Mouse (Mus musculus) megakaryocyte-erythroid progenitor cell, adult 5-6 weeks (primary cell): ENCODE results near the gene En1. TPM values are rescaled to one million over a fixed set of nuclear protein-coding genes. Genes with fewer than 3 reads are reported as not detected.

Source experiments
- ATAC-seq: replicated peaks from 2 replicates; pipeline ENCODE4 v1.8.0; 2016; ENCODE audit warnings: mild to moderate bottlenecking, inconsistent platforms; ENCODE audit not compliant: severe bottlenecking, poor library complexity, low FRiP score, low TSS enrichment
- total RNA-seq, 2 experiments: library from RNA; stranded (forward) in 1 of 2; stranded (reverse) in 1 of 2; fragments of 200-1000, 215-1000 nt in 1 of 2; fragments of >200 nt in 1 of 2; fragmentation: Nextera tagmentation in 1 of 2; gene quantifications; 2 replicates each; pipeline ENCODE4 v1.2.3; 2014 to 2017

The En1 gene
- total RNA-seq (2014; fragmentation: Nextera tagmentation) (not detected in 2 replicates), total RNA-seq (2017) (not detected in 2 replicates)

DNA sequence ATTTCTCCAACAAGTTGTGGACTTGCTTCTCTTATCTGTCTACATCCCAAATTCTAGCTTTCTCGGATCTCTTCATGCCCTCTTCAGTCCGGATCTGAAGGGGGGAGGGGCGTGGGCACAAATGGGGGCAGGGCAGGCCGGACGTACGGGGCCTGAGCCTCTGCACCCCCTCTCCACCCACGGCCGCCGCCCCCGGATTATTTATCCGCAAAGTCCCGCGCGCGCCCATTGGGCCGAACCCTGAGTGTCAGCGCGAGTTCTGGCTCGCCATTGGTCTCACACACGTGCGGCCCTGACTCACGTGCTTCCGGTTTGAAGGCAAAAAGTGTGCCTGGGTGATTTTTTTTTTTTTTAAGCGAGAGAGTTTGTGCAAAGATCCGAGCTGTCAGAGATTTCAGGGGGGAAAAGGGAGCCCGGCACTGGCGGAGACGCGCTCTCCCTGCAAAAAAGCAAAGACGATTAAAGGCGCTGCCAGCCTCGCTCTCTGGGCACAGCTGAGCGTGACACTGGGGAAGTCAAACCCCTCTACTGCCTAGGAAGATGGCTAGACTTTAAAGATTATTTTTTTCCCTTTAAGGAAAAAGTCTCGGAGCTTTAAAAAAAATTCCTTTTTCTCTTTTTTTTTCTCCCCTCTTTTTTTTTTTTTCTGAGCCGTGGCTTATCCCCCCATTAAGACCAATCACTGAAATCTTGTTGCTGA lies at the start of gene En1:
En1 (plus strand) TSS at position 388 of the 700 bp plus-strand sequence.
- no peak for ATAC-seq

DNA sequence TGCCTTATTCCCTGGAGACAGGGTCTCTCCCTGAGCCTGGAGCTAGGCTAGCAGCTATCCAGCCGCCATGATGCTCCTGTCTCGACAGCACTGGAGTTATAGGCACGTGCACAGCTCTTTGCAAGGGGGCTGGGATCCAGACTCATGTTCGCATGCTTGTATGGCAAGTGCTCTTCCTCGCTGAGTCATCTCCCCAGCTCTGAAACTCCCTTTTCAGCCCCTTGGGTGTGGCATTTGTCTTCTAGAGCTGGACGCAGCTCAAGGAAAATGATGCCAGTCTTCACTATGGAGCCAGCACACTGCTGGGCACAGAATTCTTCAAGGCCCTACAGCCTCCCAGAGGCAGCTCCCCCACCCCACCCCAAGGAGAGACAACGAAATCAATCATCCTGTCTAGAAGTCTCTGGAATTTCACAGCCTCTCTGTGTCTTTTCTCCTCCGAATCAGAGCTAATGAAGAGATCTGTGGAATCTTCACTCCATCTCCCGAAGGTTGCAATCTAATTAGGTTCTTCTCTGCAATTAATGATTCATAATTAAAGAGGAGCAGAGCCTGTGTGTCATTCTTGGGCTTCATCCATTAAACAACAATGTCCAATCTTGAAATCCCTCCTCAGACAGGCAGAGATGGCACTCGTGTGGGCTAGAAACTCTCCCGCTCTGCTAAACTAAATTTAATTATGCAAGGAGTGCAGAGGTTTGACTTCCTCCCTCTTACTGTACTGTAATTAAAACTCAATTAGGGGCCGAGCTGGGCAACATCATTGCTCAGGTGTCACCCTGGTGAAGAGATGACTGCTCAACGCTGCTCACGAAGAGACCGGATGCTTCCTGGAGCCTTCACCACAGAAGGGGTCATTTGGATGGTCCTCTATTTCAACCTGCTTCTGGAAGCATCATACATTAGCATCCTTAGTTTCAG lies 45.0 kb upstream of the En1 start:
- no peak for ATAC-seq

DNA sequence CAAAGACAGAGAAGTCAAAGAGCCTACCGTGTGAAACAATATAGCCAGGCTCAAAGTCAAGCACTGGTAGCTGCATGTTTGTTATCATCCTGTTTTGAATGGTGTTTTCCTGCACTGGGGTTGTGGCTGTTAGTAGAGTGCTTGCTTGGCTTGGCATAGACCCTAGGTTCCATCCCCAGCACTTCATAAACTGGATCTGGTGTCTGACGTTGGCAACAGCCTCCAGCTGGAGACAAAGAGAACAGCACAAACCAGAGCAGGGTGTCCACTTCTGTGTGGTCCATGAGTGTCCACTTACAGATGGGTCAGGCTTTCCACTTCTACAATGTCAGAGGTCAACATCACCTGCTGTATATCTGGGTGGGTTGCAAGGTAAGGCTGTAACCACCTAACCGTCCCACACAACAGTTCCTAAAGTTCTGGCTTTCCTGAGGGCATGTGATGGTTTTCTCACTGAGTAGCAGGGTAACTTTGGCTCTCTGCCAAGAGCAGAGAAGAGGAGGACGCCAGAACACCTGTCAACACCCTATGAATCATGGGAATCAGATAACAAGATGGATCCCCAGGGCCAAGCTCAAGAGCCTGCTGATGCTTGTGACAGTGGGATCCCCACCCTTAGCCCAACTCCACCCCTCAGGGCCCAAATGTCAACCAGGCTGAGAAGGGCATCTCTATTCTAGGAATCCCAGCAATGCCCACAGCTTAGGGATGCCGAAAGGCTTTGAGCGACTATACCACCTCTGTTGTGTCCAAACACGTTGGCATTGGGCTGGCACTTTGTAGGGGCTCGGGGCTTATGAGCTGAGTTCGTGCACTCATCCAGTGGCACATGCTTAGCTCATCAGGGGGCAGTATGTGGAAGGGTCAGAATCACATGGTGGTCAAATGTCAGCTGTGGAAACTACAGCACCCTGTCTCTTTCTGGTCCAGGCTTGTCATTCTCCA lies 43.6 kb upstream of the En1 start:
- ATAC-seq = no peak

DNA sequence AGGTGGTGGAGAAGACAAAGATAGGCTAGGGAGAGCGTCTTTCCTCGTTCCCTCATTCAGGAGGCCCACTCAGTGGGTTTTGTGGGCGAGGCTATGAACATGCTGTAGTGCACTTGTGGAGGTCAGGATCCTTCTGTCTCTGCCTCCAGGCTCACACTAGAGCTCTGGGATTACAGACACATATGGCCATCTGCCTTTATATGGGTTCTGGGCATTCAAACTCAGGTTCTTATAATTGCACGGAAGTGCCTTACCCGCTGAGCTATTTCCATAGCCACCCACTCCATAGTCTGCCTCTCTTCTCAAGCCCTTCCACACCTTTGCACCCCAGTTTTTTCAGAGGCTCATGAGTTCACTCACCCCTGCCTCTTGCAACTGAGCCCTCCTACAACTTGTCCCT lies 42.3 kb upstream of the En1 start:
- ATAC-seq = no peak

DNA sequence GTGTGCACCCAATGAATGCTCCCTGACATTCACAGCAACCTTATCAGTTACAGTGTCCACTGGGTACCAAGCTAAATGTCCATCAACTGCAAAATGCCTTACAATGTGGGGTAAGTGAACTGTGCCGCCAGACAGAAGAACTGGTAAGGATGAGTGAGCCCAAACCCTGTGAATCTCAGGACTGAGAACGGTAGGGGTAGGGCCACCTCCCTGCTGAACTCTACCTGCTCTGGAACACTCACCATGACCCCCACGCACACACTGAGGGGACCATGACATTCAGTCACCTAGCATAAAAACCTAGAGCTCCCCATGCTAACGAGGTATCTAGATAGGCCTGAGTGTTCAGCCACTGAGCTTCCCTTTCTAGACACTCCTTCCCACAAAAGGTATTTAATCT lies 20.9 kb upstream of the En1 start:
- no peak for ATAC-seq

DNA sequence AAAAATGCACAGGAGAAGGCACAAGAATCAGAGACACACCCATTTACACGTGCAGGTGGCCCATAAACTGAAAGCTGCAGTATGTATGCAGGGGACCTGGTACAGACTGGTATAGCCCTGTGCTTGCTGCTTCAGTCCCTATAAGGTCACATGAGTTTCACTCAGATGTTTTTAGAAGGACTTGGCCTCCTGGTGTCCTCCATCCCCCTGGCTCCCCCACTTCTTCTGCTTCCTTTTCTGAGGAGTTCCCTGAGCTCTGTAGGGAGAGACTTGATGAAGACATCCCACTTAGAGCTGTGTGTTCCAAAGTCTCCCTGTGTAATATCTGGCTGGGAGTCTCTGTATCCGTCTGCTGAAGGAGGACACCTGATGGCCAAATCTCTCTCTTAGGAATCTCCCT lies 16.7 kb upstream of the En1 start:
- no peak for ATAC-seq

DNA sequence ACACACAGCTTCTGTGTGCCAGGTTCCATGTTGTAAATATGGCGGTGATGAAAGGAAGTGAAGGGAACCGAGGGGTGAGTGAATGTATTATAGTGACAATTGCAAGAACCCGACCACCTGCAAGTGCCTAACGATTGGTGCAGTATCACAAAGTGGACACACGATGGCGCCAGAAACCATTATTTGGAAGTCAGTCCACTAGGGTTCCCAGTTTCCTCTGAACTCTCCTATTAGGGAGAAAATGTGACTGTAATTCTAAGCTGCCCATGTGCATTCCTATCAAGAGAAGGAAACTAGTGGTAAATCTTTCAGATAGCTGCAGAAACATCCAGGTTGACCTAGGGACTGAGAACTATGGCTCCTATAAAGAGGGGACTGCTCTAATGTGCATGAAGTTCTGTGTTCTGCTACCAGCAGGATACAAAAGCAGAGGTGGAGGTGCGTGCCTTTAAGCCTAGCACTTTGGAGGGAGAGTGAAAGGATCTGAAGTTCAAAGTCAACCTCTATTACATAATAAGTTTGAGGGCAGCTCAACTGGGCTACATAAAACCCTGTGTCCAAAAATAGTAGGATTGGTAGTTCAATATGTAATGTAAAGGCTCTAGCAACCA lies 15.6 kb upstream of the En1 start:
- ATAC-seq = peak; percentile 71

DNA sequence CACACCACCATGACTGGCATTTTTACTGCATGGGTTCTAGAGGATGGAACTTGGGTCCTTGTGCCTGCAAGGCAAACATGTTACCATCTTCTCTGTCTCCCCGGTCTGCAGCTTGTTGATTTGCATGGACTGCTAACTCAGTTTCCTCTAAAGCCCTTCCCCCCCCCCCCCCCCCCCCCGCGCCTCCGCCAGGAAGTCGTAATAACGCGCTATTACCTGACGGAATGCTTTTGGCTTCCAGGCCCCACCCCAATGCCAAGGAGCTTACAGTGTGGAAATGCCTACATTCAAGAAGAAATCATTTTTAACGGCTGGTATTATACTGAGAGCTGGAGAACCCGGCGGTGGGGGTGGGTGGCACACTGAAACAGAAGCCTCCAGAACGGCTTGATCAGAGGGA lies 14.8 kb upstream of the En1 start:
- no peak for ATAC-seq

DNA sequence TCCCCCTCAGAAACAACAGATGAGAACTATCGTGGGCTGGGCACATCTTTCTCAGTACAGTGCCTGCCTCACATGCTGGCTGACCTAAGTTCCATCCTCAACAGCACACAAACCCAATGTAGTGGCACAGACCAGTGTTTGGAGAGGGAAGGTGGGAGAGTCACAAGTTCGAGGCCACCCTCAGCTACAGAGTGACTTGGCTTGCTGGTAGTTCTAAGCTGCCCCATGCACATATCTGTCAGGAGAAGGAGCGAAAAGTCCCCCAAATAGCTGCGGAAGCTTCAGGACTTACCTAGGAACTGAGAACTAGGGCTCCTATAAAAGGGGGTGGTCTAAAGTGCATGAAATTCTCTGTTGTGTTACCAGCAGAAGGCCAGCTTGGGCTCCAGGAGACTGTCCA lies 14.3 kb upstream of the En1 start:
- ATAC-seq = no peak

DNA sequence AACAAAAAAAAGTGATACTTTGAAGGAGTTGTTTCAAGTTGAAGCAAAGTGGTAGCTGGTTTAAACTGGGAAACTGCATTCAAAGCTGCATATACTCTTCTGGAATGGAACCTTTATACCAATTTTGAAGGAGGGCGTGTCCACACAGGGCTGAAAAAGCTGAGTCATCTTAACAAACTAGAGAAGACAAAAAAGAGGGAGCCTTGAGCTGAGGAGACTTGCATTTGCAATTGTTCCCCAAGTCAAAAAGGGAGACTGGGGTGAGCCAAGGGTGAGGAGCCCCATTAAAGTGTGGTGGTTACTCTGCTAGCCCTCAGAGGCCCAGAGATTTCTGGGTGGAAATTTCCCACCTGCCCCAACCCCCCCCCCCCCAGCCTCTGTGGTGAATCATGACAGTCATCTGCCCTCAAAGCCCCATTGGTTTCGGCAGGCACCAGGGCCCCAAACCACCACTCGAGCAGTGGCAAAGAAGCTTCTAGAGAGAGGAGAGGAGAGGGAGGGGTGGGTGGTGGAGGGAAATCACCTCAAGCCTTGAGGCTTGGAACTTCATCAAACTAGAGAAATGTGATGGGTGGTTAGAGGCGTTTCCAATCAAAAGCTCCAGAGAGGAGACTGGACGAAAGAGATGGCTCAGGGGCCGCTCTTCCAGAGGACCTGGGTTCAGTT lies 13.7 kb upstream of the En1 start:
- no peak for ATAC-seq

DNA sequence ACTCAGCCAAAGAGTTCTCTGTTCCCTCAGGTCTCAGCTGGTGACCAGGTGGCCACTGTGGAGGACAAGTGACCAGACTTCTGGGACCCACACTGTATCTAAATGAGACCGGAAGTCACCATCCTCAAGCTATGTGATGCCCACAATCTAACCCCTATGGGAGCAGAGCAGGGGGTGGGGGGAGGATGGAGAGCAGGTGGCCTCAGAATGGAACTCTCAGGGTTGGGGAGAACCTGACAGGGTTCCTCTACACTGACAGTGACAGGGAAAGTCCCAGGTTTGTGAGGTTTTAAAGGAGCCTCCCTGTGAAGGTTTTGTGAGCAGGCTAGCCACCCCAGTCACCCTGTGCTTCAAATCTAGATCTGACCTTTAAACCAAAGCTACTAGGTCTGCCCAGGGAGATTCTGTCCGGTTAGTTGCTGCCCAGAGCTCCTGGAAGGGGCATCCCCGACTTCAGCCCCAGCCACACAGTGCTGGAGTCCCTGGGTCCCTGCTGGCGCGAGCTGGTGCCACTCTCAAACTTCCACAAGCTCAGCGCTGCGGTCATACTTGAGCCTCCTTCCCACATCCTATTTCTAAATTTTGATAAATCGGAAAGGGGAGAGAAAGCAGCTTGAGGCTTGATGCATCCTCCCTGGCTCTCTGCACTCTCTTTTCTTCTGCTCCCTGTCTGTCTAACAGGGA lies 8.8 kb upstream of the En1 start:
- no peak for ATAC-seq

DNA sequence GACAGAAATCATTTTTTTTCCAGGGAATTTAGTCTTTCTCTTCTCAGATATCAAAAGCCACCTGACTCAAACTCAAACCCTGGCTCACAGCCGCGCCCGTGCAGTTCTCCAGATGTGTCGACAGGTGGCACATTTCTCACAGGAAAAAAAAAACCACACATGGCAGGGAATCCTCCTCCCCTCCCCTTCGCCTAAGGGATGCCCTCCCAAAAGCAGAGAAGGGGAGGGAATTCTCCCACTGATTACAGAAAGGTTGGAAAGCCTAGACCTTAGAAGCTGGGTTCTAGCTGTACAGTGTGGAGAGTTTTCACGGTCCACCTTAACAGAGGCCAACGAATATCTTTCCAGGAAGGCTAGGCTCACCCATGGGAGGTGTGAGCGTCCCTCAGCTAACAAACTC lies 7.6 kb upstream of the En1 start:
- ATAC-seq = no peak

DNA sequence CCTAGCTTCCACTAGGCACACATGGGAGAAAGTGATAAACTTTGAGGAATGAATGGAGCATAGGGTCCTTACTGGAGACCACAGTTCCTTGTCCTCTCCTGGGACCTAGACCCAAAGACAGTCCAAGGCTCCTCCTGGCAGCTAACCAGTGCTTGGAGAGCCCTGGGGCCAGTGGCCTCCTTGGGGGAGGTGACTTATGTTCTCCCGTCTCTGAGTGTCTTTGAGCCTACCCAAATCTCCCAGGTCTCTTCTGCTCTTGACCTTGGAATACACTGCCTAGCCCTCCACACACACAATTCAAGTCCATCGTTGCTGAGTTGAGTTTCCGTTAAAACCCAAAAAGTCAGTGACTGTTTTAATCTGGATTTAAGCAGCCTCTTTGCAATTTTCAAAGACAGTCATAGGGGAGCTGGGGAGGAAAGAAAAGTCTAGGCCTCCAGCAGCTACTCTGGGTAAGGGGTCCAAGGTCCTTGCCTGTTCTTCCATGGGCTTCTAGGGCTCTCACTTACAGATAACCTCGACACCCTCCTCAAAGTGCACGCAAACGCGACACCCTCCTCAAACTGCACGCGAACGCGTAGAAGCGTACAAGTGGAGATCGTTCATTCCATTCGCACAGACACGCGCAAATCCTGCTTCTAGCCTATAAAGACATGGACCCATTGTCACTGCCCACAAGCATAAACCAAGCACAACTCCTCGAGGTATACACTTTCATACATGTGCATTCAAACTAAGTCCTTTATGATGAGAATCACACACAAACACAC lies 6.6 kb upstream of the En1 start:
- ATAC-seq = no peak

DNA sequence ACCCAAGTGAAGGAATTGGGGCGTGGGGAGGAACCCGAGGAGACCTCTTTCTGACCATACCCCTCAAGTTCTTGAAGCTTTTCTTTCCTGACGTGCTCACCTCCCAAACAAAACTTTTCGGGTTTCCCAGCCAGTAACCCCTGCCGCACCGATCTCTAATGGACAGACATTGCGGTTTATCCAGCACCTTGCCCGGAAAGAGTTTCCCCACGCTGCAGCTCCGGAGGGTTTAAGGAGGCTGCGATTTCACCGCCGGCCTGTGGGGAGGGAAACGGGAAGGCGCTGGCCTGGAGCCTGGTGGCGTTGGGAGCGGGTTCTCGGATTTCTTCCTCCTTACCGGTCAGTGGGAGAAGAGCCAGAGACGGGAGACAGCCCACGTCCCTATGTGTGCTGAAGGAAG lies 5.9 kb upstream of the En1 start:
- ATAC-seq = 0 out of 2 replicates have a peak, but pooled peaks have one; percentile 44

DNA sequence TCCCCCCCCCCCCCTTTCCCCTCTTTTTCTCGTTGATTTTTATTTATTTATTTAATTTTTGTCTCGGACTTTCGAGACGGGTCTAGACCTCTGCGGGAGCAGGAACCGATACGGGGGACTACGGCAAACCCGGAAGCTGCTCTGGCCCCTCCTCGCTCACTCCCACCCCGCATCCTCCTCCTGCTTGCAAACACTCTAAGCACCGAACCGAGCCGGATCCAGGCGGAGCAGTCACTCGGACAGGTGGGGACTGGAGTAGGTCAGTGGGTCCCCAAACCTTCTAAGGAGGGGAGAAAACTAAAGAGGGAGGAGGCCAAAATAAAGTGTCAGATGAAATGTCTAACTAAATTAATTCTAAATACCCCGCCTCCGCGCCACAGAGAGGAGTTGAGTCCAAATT lies 5.4 kb upstream of the En1 start:
- ATAC-seq = no peak

DNA sequence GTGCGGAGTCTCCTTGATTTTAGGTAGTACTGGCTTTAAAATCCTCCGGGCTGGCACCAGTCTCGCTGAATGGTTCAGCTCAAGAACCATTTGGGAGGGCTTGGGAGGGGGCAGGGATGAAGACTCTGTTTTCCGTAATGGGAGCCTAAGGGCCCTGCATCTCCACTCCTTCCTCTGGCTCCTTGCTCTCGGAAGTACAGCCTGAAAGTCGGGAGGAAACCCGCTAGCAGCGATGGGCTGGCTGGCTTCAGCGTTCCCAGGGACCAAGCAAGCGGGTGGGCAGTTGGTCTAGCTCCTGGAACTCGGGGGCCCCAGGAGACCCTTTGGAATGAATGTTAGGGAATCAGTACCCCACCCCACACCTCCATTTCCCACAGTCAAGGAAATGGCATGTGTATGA lies 4.9 kb upstream of the En1 start:
- no peak for ATAC-seq

DNA sequence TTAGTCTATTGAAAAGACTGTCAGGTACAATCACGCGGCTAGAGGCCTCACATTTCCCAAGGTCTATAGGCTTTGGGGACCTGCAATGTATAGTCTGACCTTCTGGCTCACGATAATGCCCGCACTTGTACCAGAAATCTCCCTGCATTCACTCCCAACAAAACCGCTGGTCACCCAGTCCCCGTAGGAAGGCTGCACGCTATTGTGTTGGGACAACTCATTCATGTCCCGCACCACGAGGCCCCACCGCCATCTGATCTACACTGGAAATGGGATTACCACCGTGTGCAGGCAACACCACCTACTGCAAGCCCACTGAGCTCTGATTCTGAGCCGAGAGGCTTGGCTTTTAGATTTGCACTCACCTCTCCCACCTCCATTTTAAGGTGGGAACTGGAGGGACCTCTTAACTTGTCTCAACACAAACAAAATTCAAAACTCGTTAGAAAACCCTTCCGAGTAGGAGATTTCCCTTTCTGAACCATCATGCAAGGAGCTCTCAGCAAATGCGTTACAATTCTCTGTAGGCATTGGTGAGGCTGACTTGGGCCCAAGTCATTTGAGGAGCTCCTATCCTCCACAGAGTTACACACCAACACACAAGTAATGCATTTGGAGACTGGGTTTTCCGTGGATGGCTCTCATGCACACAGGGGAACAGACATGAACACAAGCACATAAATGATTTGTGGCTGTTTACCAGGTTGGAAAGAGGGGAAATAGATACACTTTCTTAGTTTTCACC lies 3.9 kb upstream of the En1 start:
- ATAC-seq = no peak
